Mouse (Mus musculus): ENCODE measurements around the gene Gfm1. TPM values are rescaled to one million over a fixed set of nuclear protein-coding genes. Genes with fewer than 3 reads are reported as not detected.
A peak's percentile ranks its signal among the peaks of the same experiment; 100 is the strongest.

The Gfm1 gene
- polyA plus RNA-seq, 1 experiment = 5.7 TPM

- 72% methylated on average over 8 of the region's 8 CpGs for WGBS
- peaks cover 3% of the 10 kb centered on the region; the same call in 1 of the 2 replicates for H3K4me1 ChIP-seq (ENCODE audit: control insufficient read depth, insufficient read depth, insufficient read length)
- H3K27ac ChIP-seq (ENCODE audit: insufficient read depth, low read length) = no peak overlapping the region
- no peak for DNase-seq (ENCODE audit: low read depth in 1 of 2, low spot score in 2 of 2)
- no peaks in the 10 kb centered on the region for H3K27me3 ChIP-seq (ENCODE audit: control insufficient read depth, insufficient read depth, low read length)
- no peaks in the 10 kb centered on the region for H3K36me3 ChIP-seq (ENCODE audit: control insufficient read depth, insufficient read depth, low read length)
- TF ChIP-seq POLR2A (IDR thresholded peaks at IDR 0.05; ENCODE audit: low read depth, low read length) = no peak
- no peak for TF ChIP-seq CTCF (IDR thresholded peaks at IDR 0.05; ENCODE audit: extremely low read depth, insufficient read depth, insufficient read length, insufficient replicate concordance)
- no peak overlapping the region for H3K4me3 ChIP-seq (ENCODE audit: extremely low read depth, insufficient read depth, insufficient read length)
Measured at GRCm38 (mm10) chr3:67493132-67493531, 63.2 kb downstream of the Gfm1 start.

- TF ChIP-seq POLR2A (IDR thresholded peaks at IDR 0.05; ENCODE audit: low read depth, low read length) = no peak
- TF ChIP-seq CTCF (IDR thresholded peaks at IDR 0.05; ENCODE audit: extremely low read depth, insufficient read depth, insufficient read length, insufficient replicate concordance) = no peak
- Histone ChIP-seq H3K27me3 (ENCODE audit: control insufficient read depth, insufficient read depth, low read length) (no peaks in the 10 kb centered on the region), H3K4me1 (ENCODE audit: control insufficient read depth, insufficient read depth, insufficient read length) (peaks cover 3% of the 10 kb centered on the region; the same call in 1 of the 2 replicates), H3K36me3 (ENCODE audit: control insufficient read depth, insufficient read depth, low read length) (no peaks in the 10 kb centered on the region), H3K27ac (ENCODE audit: insufficient read depth, low read length) (no peak overlapping the region), H3K4me3 (ENCODE audit: extremely low read depth, insufficient read depth, insufficient read length) (no peak overlapping the region)
- DNase-seq (ENCODE audit: low read depth in 1 of 2, low spot score in 2 of 2) = peak in 1 of 2 experiments; percentile 26
- WGBS = 40% methylated on average over 10 of the region's 10 CpGs
Measured at GRCm38 (mm10) chr3:67496310-67496709, 66.4 kb downstream of the Gfm1 start.

GRCm38 (mm10) chr3:67497998-67498397 lies 68.1 kb downstream of the Gfm1 start:
- TF ChIP-seq POLR2A (IDR thresholded peaks at IDR 0.05; ENCODE audit: low read depth, low read length) (no peak), CTCF (IDR thresholded peaks at IDR 0.05; ENCODE audit: extremely low read depth, insufficient read depth, insufficient read length, insufficient replicate concordance) (no peak)
- H3K27ac ChIP-seq (ENCODE audit: insufficient read depth, low read length) = no peak overlapping the region
- WGBS = 27% methylated on average over 2 of the region's 2 CpGs
- H3K4me1 ChIP-seq (ENCODE audit: control insufficient read depth, insufficient read depth, insufficient read length) = peaks cover 3% of the 10 kb centered on the region; the same call in 1 of the 2 replicates
- DNase-seq (ENCODE audit: low read depth in 1 of 2, low spot score in 2 of 2) = peak; percentile 22 to 23
- no peaks in the 10 kb centered on the region for H3K36me3 ChIP-seq (ENCODE audit: control insufficient read depth, insufficient read depth, low read length)
- no peak overlapping the region for H3K4me3 ChIP-seq (ENCODE audit: extremely low read depth, insufficient read depth, insufficient read length)
- H3K27me3 ChIP-seq (ENCODE audit: control insufficient read depth, insufficient read depth, low read length) = no peaks in the 10 kb centered on the region

GRCm38 (mm10) chr3:67498773-67499405 lies 69.0 kb downstream of the Gfm1 start:
- H3K27ac ChIP-seq (ENCODE audit: insufficient read depth, low read length) = no peak overlapping the region
- TF ChIP-seq CTCF (IDR thresholded peaks at IDR 0.05; ENCODE audit: extremely low read depth, insufficient read depth, insufficient read length, insufficient replicate concordance) (no peak), POLR2A (IDR thresholded peaks at IDR 0.05; ENCODE audit: low read depth, low read length) (no peak)
- WGBS = 86% methylated on average over 8 of the region's 8 CpGs
- H3K4me1 ChIP-seq (ENCODE audit: control insufficient read depth, insufficient read depth, insufficient read length) = peaks cover 2% of the 10 kb centered on the region; the same call in 1 of the 2 replicates
- H3K36me3 ChIP-seq (ENCODE audit: control insufficient read depth, insufficient read depth, low read length) = no peaks in the 10 kb centered on the region
- no peak overlapping the region for H3K4me3 ChIP-seq (ENCODE audit: extremely low read depth, insufficient read depth, insufficient read length)
- H3K27me3 ChIP-seq (ENCODE audit: control insufficient read depth, insufficient read depth, low read length) = no peaks in the 10 kb centered on the region
- no peak for DNase-seq (ENCODE audit: low read depth in 1 of 2, low spot score in 2 of 2)

- Histone ChIP-seq H3K4me3 (ENCODE audit: extremely low read depth, insufficient read depth, insufficient read length) (no peak overlapping the region), H3K36me3 (ENCODE audit: control insufficient read depth, insufficient read depth, low read length) (no peaks in the 10 kb centered on the region), H3K27ac (ENCODE audit: insufficient read depth, low read length) (no peak overlapping the region), H3K27me3 (ENCODE audit: control insufficient read depth, insufficient read depth, low read length) (no peaks in the 10 kb centered on the region), H3K4me1 (ENCODE audit: control insufficient read depth, insufficient read depth, insufficient read length) (no peaks in the 10 kb centered on the region)
- no peak for TF ChIP-seq CTCF (IDR thresholded peaks at IDR 0.05; ENCODE audit: extremely low read depth, insufficient read depth, insufficient read length, insufficient replicate concordance)
- no peak for TF ChIP-seq POLR2A (IDR thresholded peaks at IDR 0.05; ENCODE audit: low read depth, low read length)
- DNase-seq (ENCODE audit: low read depth in 1 of 2, low spot score in 2 of 2) = no peak
- WGBS = 94% methylated on average over 4 of the region's 4 CpGs
Measured at GRCm38 (mm10) chr3:67499406-67499791, 69.5 kb downstream of the Gfm1 start.

GRCm38 (mm10) chr3:67503878-67504277 lies 74.0 kb downstream of the Gfm1 start:
- H3K27ac ChIP-seq (ENCODE audit: insufficient read depth, low read length) = no peak overlapping the region
- DNase-seq (ENCODE audit: low read depth in 1 of 2, low spot score in 2 of 2) = no peak
- no peaks in the 10 kb centered on the region for H3K36me3 ChIP-seq (ENCODE audit: control insufficient read depth, insufficient read depth, low read length)
- TF ChIP-seq CTCF (IDR thresholded peaks at IDR 0.05; ENCODE audit: extremely low read depth, insufficient read depth, insufficient read length, insufficient replicate concordance) = no peak
- no peak for TF ChIP-seq POLR2A (IDR thresholded peaks at IDR 0.05; ENCODE audit: low read depth, low read length)
- no peak overlapping the region for H3K4me3 ChIP-seq (ENCODE audit: extremely low read depth, insufficient read depth, insufficient read length)
- no peaks in the 10 kb centered on the region for H3K27me3 ChIP-seq (ENCODE audit: control insufficient read depth, insufficient read depth, low read length)
- no peaks in the 10 kb centered on the region for H3K4me1 ChIP-seq (ENCODE audit: control insufficient read depth, insufficient read depth, insufficient read length)
- WGBS = 28% methylated on average over 3 of the region's 3 CpGs

GRCm38 (mm10) chr3:67505286-67505685 lies 75.4 kb downstream of the Gfm1 start:
- 87% methylated on average over 2 of the region's 2 CpGs for WGBS
- Histone ChIP-seq H3K27ac (ENCODE audit: insufficient read depth, low read length) (no peak overlapping the region), H3K27me3 (ENCODE audit: control insufficient read depth, insufficient read depth, low read length) (no peaks in the 10 kb centered on the region), H3K36me3 (ENCODE audit: control insufficient read depth, insufficient read depth, low read length) (no peaks in the 10 kb centered on the region), H3K4me3 (ENCODE audit: extremely low read depth, insufficient read depth, insufficient read length) (no peak overlapping the region), H3K4me1 (ENCODE audit: control insufficient read depth, insufficient read depth, insufficient read length) (no peaks in the 10 kb centered on the region)
- no peak for DNase-seq (ENCODE audit: low read depth in 1 of 2, low spot score in 2 of 2)
- no peak for TF ChIP-seq CTCF (IDR thresholded peaks at IDR 0.05; ENCODE audit: extremely low read depth, insufficient read depth, insufficient read length, insufficient replicate concordance)
- no peak for TF ChIP-seq POLR2A (IDR thresholded peaks at IDR 0.05; ENCODE audit: low read depth, low read length)
